Mouse (Mus musculus): ENCODE results near the gene Itpr1. TPM values are rescaled to one million over a fixed set of nuclear protein-coding genes. Genes with fewer than 3 reads are reported as not detected.

The Itpr1 gene
- polyA plus RNA-seq, 1 experiment from 2014 or later: 15.7 TPM

DNA sequence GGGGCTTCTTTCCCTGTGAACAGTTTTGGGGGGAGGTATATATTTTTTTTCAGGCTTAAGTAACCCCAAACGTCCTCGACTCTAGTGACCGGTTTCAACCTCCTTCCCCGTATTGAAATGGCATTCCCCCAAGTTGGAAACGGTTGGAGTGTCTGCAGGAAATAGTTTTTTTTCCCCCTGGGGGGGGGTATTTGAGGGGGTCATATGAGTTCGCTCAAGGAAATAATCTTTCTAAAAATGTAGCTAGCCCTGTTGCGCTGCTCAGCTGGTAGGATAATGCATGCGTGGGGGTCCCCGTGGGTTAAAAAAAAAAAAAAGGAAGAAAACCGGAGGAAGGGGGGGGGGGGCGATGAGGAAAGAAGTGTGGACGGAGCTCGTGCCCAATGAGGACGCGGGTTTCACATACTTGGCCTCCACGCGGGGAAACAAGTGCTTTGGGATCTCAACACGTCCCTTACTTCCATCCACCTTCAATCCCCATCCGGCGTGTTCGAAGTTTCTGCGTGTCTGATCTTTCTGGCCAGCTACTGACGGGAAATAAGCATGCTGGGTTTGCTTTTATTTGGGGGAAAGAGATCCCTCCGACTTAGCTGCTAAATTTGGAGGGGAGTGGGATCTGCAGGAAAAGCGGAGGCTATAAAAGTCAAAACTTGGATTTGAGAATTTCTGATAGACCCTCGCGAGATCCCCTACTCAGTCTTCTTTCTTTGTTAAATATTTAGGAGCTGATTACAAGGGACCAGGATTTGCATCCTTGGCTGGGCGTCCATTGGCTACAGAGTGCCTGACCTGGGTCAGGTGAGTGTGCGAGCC, 791 bp downstream of the Itpr1 start:
- DNase-seq: peak; percentile 65
- Histone ChIP-seq H3K27ac (ENCODE audit: low read depth) (peak overlapping the region; percentile 33; the same call in 1 of the 2 replicates), H3K9ac (peak overlapping the region; percentile 60), H3K9me3 (ENCODE audit: low read depth, low read length) (no peaks in the 10 kb centered on the region), H3K27me3 (ENCODE audit: insufficient read depth, low read length) (no peaks in the 10 kb centered on the region), H3K4me2 (peak overlapping the region; percentile 75), H3K4me3 (ENCODE audit: low read depth, low read length) (peak overlapping the region; percentile 72), H3K36me3 (ENCODE audit: insufficient read depth) (no peaks in the 10 kb centered on the region), H3K4me1 (ENCODE audit: insufficient read depth) (peaks cover 14% of the 10 kb centered on the region; the same call in 1 of the 2 replicates)
- no peak for TF ChIP-seq CTCF (IDR thresholded peaks at IDR 0.05; ENCODE audit: low read depth)
- WGBS: under 1% methylated on average over 29 of the region's 29 CpGs
- no peak for ATAC-seq (ENCODE audit: insufficient read depth)

GRCm38 (mm10) chr6:108214294-108214925, 1.5 kb downstream of the Itpr1 start:
- H3K27ac ChIP-seq (ENCODE audit: low read depth): no peak overlapping the region
- WGBS: 11% methylated on average over 10 of the region's 10 CpGs

GRCm38 (mm10) chr6:108216091-108216490, 3.2 kb downstream of the Itpr1 start:
- Histone ChIP-seq H3K9me3 (ENCODE audit: low read depth, low read length) (no peaks in the 10 kb centered on the region), H3K27me3 (ENCODE audit: insufficient read depth, low read length) (no peaks in the 10 kb centered on the region), H3K4me1 (ENCODE audit: insufficient read depth) (peaks cover 14% of the 10 kb centered on the region; the same call in 1 of the 2 replicates), H3K36me3 (ENCODE audit: insufficient read depth) (no peaks in the 10 kb centered on the region), H3K27ac (ENCODE audit: low read depth) (no peak overlapping the region; the same call in 1 of the 2 replicates), H3K4me3 (ENCODE audit: low read depth, low read length) (no peak overlapping the region), H3K9ac (no peak overlapping the region), H3K4me2 (peak overlapping the region; percentile 75; the same call in 1 of the 2 replicates)
- 68% methylated on average over 5 of the region's 5 CpGs for WGBS
- no peak for TF ChIP-seq CTCF (IDR thresholded peaks at IDR 0.05; ENCODE audit: low read depth)
- ATAC-seq (ENCODE audit: insufficient read depth): no peak
- DNase-seq: peak; percentile 16

More at GRCm38 (mm10) chr6:108214294-108214925, 1.5 kb downstream of the Itpr1 start:
- no peaks in the 10 kb centered on the region for H3K9me3 ChIP-seq (ENCODE audit: low read depth, low read length)
- TF ChIP-seq CTCF (IDR thresholded peaks at IDR 0.05; ENCODE audit: low read depth): no peak
- peak; percentile 5 for DNase-seq
- H3K36me3 ChIP-seq (ENCODE audit: insufficient read depth): no peaks in the 10 kb centered on the region
- peaks cover 14% of the 10 kb centered on the region; the same call in 1 of the 2 replicates for H3K4me1 ChIP-seq (ENCODE audit: insufficient read depth)
- H3K4me3 ChIP-seq (ENCODE audit: low read depth, low read length): peak overlapping the region; percentile 72
- H3K4me2 ChIP-seq: peak overlapping the region; percentile 75
- no peak for ATAC-seq (ENCODE audit: insufficient read depth)
- H3K9ac ChIP-seq: peak overlapping the region; percentile 60
- no peaks in the 10 kb centered on the region for H3K27me3 ChIP-seq (ENCODE audit: insufficient read depth, low read length)

DNA sequence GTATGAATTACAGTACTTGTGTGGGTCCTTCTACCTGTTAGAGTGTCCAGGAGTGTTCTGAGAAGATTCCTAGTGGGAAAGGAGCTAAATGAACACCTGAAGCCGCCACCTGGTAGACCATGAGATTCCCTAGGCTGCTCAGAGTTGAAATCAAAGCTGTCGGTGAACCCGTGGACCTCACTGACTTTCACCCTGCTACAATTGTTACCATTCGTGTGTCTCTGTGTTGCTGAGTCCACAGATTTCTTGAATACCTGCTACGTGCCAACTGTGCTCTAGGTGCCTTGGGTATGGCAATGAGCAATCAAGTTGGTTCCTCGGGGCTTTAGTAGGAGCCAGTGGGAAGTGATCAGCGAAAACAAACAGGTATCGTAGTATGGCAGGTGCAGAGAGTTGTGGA, 3.9 kb downstream of the Itpr1 start:
- WGBS: 86% methylated on average over 8 of the region's 8 CpGs
- H3K4me2 ChIP-seq: no peak overlapping the region
- H3K4me1 ChIP-seq (ENCODE audit: insufficient read depth): peaks cover 8% of the 10 kb centered on the region; the same call in 1 of the 2 replicates
- ATAC-seq (ENCODE audit: insufficient read depth) (no peak), DNase-seq (no peak)
- no peak overlapping the region for H3K9ac ChIP-seq
- H3K27me3 ChIP-seq (ENCODE audit: insufficient read depth, low read length): no peaks in the 10 kb centered on the region
- H3K4me3 ChIP-seq (ENCODE audit: low read depth, low read length): no peak overlapping the region
- no peaks in the 10 kb centered on the region for H3K36me3 ChIP-seq (ENCODE audit: insufficient read depth)
- TF ChIP-seq CTCF (IDR thresholded peaks at IDR 0.05; ENCODE audit: low read depth): no peak
- H3K9me3 ChIP-seq (ENCODE audit: low read depth, low read length): no peaks in the 10 kb centered on the region
- H3K27ac ChIP-seq (ENCODE audit: low read depth): no peak overlapping the region

- H3K4me1 ChIP-seq (ENCODE audit: insufficient read depth): peaks cover 7% of the 10 kb centered on the region; the same call in 1 of the 2 replicates
- no peak for ATAC-seq (ENCODE audit: insufficient read depth)
Measured at GRCm38 (mm10) chr6:108217987-108218386, 5.1 kb downstream of the Itpr1 start.

DNA sequence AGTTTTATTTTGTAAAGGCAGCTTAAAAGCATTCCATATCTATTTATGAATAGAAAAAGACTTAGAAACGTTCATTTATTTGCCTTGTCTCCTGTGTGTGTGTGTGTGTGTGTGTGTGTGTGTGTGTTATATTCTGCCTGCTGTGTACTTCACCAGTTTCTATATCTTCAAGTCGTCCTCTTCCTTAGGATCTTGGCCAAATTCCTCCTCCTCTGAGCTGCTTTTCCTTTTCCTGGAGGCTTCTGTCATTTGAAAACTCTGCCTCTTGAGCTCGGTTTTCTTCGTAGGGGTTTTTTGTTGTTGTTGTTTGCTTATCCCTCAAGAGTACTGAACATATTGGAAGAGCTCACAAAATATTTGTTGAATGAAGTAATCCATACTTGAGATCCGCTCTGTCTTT, 9.5 kb downstream of the Itpr1 start:
- H3K36me3 ChIP-seq (ENCODE audit: insufficient read depth): no peaks in the 10 kb centered on the region
- no peak overlapping the region for H3K27ac ChIP-seq (ENCODE audit: low read depth)
- no peak for ATAC-seq (ENCODE audit: insufficient read depth)
- H3K9ac ChIP-seq: no peak overlapping the region
- no peaks in the 10 kb centered on the region for H3K4me1 ChIP-seq (ENCODE audit: insufficient read depth)
- no peak for DNase-seq
- no peak for TF ChIP-seq CTCF (IDR thresholded peaks at IDR 0.05; ENCODE audit: low read depth)
- 38% methylated on average over 5 of the region's 5 CpGs for WGBS
- no peaks in the 10 kb centered on the region for H3K9me3 ChIP-seq (ENCODE audit: low read depth, low read length)
- H3K27me3 ChIP-seq (ENCODE audit: insufficient read depth, low read length): no peaks in the 10 kb centered on the region
- H3K4me2 ChIP-seq: no peak overlapping the region
- no peak overlapping the region for H3K4me3 ChIP-seq (ENCODE audit: low read depth, low read length)

More at GRCm38 (mm10) chr6:108217987-108218386, 5.1 kb downstream of the Itpr1 start:
- no peak for TF ChIP-seq CTCF (IDR thresholded peaks at IDR 0.05; ENCODE audit: low read depth)
- Histone ChIP-seq H3K4me3 (ENCODE audit: low read depth, low read length) (no peak overlapping the region), H3K27me3 (ENCODE audit: insufficient read depth, low read length) (no peaks in the 10 kb centered on the region), H3K4me2 (no peak overlapping the region), H3K9me3 (ENCODE audit: low read depth, low read length) (no peaks in the 10 kb centered on the region), H3K36me3 (ENCODE audit: insufficient read depth) (no peaks in the 10 kb centered on the region), H3K27ac (ENCODE audit: low read depth) (no peak overlapping the region), H3K9ac (no peak overlapping the region)
- 74% methylated on average over 3 of the region's 3 CpGs for WGBS
- no peak for DNase-seq

DNA sequence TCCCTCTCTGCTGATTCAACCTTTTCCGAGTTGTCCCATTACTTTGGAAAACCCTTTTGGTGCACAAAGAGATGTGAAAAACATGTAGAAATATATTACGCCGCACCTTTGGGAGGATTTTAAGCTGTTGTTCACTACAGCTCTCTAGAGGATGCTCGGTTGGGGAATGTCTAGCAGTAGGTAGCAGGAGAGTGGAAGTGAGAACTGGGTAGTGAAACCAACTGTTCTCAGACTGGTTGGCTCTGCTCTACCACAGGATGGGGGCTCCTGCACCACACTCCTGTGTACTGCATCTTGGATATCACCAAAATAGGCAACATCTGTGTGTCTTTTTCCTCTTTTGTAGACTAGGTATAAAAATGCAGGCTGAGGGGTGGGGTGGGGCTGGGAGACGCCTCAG, 10.0 kb downstream of the Itpr1 start:
- no peak overlapping the region for H3K27ac ChIP-seq (ENCODE audit: low read depth)
- no peak for DNase-seq
- H3K27me3 ChIP-seq (ENCODE audit: insufficient read depth, low read length): no peaks in the 10 kb centered on the region
- no peak overlapping the region for H3K9ac ChIP-seq
- H3K4me2 ChIP-seq: no peak overlapping the region
- H3K9me3 ChIP-seq (ENCODE audit: low read depth, low read length): no peaks in the 10 kb centered on the region
- no peak for ATAC-seq (ENCODE audit: insufficient read depth)
- no peak for TF ChIP-seq CTCF (IDR thresholded peaks at IDR 0.05; ENCODE audit: low read depth)
- H3K36me3 ChIP-seq (ENCODE audit: insufficient read depth): no peaks in the 10 kb centered on the region
- 80% methylated on average over 5 of the region's 5 CpGs for WGBS
- H3K4me1 ChIP-seq (ENCODE audit: insufficient read depth): no peaks in the 10 kb centered on the region
- no peak overlapping the region for H3K4me3 ChIP-seq (ENCODE audit: low read depth, low read length)
